Mouse (Mus musculus) brain, embryonic 14.5 days (tissue): ENCODE results near the gene Ccdc24. TPM values are rescaled to one million over a fixed set of nuclear protein-coding genes. Genes with fewer than 3 reads are reported as not detected.

ENCODE experiments used
- DNase-seq: peaks from one replicate; pipeline ENCODE4 v3.0.0-alpha.2; 2011; ENCODE audit warnings: low read depth
- CTCF ChIP-seq: fragments of 200-500 bp; IDR thresholded peaks from 2 replicates; pipeline ENCODE4 v1.5.1; 2012; ENCODE audit warnings: inconsistent platforms, mild to moderate bottlenecking, moderate library complexity, borderline replicate concordance; ENCODE audit not compliant: insufficient read depth, insufficient read length; ENCODE audit errors: extremely low read depth
- POLR2A ChIP-seq: fragments of 200-500 bp; IDR thresholded peaks from 2 replicates; pipeline ENCODE4 v1.6.1; 2012; ENCODE audit warnings: mild to moderate bottlenecking, inconsistent platforms, borderline replicate concordance; ENCODE audit not compliant: poor library complexity, insufficient read depth, insufficient read length, severe bottlenecking; ENCODE audit errors: extremely low read depth
- polyA plus RNA-seq: library from polyadenylated mRNA; depleted of rRNA; stranded (reverse); fragments of >200 nt; gene quantifications from 2 replicates; pipeline ENCODE4 v1.2.3, GENCODE M21; 2012

Ccdc24 gene
- polyA plus RNA-seq, 1 experiment = 21.7 TPM

GRCm38 (mm10) chr4:117849506-117849905 lies 22.9 kb downstream of the Ccdc24 start:
- peak; percentile 46 for DNase-seq

GRCm38 (mm10) chr4:117849063-117849462 lies 23.3 kb downstream of the Ccdc24 start:
- TF ChIP-seq POLR2A = no peak
- no peak for TF ChIP-seq CTCF
- DNase-seq = no peak

More at GRCm38 (mm10) chr4:117849506-117849905, 22.9 kb downstream of the Ccdc24 start:
- no peak for TF ChIP-seq POLR2A
- TF ChIP-seq CTCF = no peak

GRCm38 (mm10) chr4:117847011-117847410 lies 25.3 kb downstream of the Ccdc24 start:
- no peak for TF ChIP-seq CTCF
- no peak for TF ChIP-seq POLR2A
- DNase-seq = peak; percentile 66

- TF ChIP-seq CTCF (no peak), POLR2A (no peak)
- no peak for DNase-seq
Measured at GRCm38 (mm10) chr4:117846261-117846660, 26.1 kb downstream of the Ccdc24 start.

DNA sequence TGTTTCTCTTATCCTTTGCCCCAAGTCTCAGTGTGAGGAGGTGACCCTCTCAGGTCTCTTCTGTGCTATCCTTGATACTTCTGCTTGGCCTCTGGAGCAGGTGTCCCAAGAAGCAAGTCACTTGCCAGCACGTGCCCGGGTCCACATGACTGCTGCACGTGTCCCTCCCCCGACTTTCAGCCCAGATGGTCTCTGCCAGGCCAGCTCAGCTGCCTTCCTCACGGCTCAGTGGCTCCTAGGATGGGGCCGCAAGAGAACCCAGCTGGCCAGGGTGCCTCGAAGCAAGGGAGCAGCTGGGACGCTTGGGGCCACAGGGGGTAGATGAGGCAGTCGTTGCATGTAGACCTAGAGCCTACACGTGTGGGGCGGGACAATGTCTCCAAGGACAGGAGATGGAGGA lies 27.0 kb downstream of the Ccdc24 start:
- TF ChIP-seq CTCF (no peak), POLR2A (no peak)
- DNase-seq = no peak

DNA sequence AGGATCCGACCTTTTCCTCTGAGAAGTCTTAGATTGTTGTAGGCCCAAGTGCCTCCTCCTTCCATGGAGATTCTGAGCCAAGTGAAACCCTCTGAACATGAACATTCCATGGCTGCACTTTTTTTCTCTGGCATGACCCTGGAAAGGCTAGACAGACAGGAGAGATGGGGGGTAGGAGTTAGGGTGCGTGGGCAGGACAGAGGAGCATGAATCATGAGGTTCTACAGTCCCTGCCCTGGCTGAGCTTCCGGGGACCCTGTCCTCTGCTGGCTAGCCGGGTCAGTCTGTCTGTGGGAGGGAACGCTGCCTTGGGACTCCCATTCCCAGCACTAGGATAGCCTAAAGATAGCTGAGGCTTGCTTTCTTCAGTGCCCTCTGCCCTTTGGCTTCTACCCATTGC lies 27.9 kb downstream of the Ccdc24 start:
- TF ChIP-seq POLR2A (no peak), CTCF (no peak)
- no peak for DNase-seq

DNA sequence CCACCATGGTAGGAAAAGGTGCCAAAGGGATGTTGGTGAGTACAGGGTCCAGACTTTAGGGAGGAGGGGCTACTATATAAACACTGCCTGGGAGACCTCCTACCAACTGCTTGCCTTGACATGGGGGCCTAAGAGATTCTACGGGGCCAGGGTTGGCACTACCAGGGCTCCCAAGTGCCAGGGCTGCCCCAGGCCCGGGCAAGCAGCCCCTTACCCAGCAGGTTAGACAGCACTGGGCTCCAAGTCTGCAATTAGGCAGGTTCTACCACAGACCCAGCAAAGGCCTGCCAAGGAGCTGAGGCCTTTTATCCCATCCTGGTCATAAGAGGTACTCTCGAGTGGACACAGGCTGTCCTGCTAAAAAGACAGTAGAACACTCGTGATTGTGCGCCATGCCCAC lies 29.3 kb downstream of the Ccdc24 start:
- TF ChIP-seq CTCF (no peak), POLR2A (no peak)

DNA sequence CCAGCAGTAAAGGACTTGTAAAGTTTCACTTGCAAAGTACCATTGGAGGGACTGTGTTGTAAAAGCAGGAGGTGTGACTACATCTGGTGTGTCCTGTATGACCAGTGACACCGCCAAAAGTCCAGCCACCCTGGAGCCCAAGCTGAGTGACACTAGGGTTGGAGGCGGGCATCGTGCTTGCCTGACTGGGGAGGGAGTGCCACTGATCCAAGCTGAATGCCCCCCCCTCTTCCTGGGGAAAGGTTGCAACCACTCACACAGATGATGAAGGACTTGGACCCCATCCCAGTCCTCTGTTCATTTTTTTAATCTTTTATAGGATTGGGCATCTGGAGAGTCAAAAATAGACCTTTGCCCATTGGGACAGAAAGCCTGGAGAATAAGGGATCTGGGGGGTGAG lies 30.8 kb downstream of the Ccdc24 start:
- DNase-seq = no peak
- no peak for TF ChIP-seq POLR2A

More for the DNA sequence above, 29.3 kb downstream of the Ccdc24 start:
- DNase-seq = no peak

DNA sequence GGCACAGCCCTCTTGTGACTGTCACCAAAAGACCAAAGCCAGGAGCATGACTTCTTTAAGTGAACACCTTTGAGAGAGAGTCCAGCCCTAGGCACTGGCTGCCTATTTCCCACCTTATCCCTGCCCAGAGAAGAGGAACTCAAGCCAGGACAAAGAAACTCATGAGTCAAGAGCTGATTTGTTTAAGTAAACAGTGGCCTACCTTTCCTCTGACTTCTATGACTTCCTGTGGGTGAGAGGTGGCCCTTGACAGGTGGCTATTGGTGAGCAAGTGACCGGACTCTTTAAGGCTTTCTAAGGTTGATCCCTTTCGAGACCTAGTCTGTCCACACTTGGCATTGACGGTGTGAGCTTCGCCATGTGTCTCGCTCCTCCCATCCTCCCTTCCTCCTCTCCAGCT lies 31.5 kb downstream of the Ccdc24 start:
- DNase-seq = no peak
- TF ChIP-seq POLR2A (no peak), CTCF (no peak)

DNA sequence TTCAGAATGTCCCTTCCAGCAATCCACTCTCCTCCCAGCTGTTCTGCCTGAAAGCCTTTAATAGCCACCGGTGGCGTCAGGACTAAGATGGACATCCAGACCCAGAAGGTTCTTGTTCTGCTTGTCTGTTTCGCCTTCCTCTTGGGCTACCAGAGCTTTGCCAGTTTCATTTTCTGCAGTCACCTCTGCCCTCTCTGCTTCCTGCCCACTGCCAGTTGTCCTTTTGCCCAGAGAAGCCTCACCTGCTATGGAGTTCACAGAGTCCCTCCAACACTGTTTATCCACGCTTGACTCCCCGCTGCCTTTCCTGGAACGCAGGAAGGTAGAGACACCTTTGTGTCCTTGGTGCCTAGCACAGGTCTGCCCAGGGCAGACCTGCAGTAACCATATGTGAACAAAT lies 33.0 kb downstream of the Ccdc24 start:
- no peak for DNase-seq
- TF ChIP-seq POLR2A (no peak), CTCF (no peak)

- no peak for TF ChIP-seq CTCF
- no peak for TF ChIP-seq POLR2A
Measured at GRCm38 (mm10) chr4:117837271-117837670, 35.1 kb downstream of the Ccdc24 start.

DNA sequence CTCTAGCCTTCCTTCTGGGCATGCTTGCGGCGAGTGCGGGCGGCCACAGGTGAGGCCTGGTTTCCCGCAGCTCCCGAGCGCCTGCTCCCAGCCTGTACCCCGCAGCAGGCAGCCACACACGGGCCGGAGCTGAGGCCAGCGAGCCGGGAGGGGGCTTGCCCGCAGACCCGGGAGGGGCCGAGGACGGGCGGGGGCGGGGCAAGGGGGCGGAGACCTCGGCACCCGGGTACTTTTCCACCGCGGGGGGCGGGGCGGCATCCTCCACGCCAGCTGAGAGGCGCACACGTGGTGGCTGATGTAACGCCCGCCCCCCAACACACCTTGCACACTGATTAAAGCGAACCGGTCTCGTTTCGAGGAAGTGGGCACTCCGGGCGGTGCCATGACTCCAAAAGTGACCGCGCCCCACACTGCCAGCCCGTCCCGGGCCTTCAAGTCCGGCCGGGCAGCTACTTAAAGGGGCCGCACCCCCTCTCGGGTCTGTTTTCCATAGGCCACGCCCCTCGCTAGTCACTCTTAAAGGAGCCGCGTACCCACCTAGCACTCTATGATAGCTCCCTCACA lies 36.1 kb downstream of the Ccdc24 start:
- DNase-seq = peak; percentile 94
- 0 out of 2 replicates have a peak, but pooled peaks have one; percentile 41 for TF ChIP-seq POLR2A
- no peak for TF ChIP-seq CTCF

More at GRCm38 (mm10) chr4:117837271-117837670, 35.1 kb downstream of the Ccdc24 start:
- DNase-seq = no peak
